Mouse (Mus musculus) urinary bladder, postnatal 25 days (tissue): ENCODE data around the gene Gm14147.
"Not testable (repeated sequence)": the region's sequence is repeated elsewhere in the genome, so short reads cannot be mapped to it uniquely, and the experiment has no call there.

Experiments
- DNase-seq: peaks from one replicate; pipeline ENCODE4 v3.0.0; 2022; ENCODE audit warnings: low spot score

The Gm14147 gene

GRCm38 (mm10) chr2:151097945-151098344 is at the start of gene Gm14147:
Gm14147 (plus strand) TSS chr2:151098245.
- DNase-seq: not testable (repeated sequence)

DNA sequence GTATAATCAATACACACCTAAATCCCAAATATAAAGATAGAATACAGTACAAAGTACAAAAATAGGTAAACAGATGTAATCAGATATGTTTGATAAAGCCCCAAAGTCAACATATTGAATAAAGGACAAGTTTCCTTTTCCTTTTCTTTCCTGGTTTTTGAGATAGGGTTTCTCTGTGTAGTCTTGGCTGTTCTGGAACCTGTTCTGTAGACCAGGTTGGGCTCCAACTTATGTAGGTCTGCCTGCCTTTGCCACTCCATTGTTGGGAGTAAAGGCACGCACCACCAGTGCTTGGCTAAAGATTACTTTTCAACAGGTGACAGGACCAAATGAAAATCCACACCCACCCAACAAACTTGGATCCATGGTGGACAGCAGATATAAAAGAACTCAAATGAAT is 41.4 kb upstream of the Gm14147 start:
- DNase-seq: no peak

DNA sequence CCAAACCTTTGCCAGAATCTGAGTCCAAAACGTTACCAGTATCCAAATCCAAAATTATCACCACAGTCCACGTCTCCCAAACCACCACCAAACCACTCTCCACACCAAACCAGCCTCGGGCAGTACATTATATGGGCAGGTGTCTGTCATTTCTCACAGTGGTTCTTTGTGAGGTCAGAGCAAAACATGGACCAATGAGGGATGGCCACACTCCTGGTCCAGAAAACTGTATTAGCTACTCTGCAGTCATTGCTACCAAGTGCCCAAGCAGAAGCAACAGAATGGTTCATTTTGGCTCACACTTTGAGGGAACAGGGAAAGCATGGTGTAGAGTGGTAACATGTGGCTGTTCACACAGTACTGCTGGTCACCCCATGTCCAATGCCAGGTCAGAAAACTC is 5.8 kb upstream of the Gm14147 start, which contains the start of gene Gm14151:
Gm14151 (minus strand) TSS at position 101 of the 400 bp plus-strand sequence.
- not testable (repeated sequence) for DNase-seq
